Mouse (Mus musculus): ENCODE data around the gene Zfp961.

DNA sequence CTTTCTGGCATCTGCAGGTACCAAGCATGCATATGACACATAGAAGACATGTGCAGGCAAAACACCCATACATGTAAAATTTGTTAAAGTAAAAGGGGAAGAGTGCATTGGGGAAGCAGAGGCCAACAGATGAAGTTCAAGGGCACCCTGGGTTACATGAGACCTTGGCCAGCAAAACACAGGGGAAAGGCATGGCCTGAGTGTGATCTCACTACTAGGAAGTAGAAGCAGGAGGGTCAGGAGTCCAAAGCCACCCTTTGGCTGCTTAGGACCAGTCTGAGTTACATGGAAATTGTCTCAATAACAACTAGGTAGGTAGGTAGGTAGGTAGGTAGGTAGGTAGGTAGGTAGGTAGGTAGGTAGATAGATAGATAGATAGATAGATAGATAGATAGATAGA is 9.6 kb downstream of the Zfp961 start:
- no peak for TF ChIP-seq ZKSCAN1 (IDR thresholded peaks at IDR 0.05; ENCODE audit: borderline replicate concordance, low read depth, low read length)
- TF ChIP-seq POLR2A (IDR thresholded peaks at IDR 0.05; ENCODE audit: low read depth, low read length), result no peak
- no peak for TF ChIP-seq E2F4 (IDR thresholded peaks at IDR 0.05; ENCODE audit: insufficient replicate concordance, low read depth, low read length)
- TF ChIP-seq NELFE (IDR thresholded peaks at IDR 0.05; ENCODE audit: low read depth, low read length), result no peak
- TF ChIP-seq CTCF (conservative IDR thresholded peaks at IDR 0.05 in 1 of 2, IDR thresholded peaks at IDR 0.05 in 1 of 2; ENCODE audit: low read depth in 2 of 2, low read length in 2 of 2), result no peak
- no peak for TF ChIP-seq TBP (conservative IDR thresholded peaks at IDR 0.05; ENCODE audit: low read depth, low read length)

Measured in CH12.LX (cell line).